Mouse (Mus musculus) left cerebral cortex, postnatal 10 days (tissue): ENCODE measurements around the gene Rraga. TPM values are rescaled to one million over a fixed set of nuclear protein-coding genes. Genes with fewer than 3 reads are reported as not detected.
"Not testable (repeated sequence)": the region's sequence is repeated elsewhere in the genome, so short reads cannot be mapped to it uniquely, and the experiment has no call there.

Experiments
- DNase-seq, 2 experiments: peaks; one replicate each; pipeline ENCODE4 v3.0.0; 2021 to 2022; ENCODE audit warnings: low spot score in 2 of 2, mixed read lengths in 1 of 2; ENCODE audit errors: extremely low spot score in 1 of 2
- intact Hi-C: fragments of 180-260 bp; cut with DNase I; formaldehyde crosslinking; loops from one replicate; pipeline ENCODE4 v1.15.1; 2025
- total RNA-seq, 2 experiments: library from RNA; stranded (reverse); gene quantifications; 2 replicates each; pipeline ENCODE4 v1.2.3; 2021

Gene Rraga
- total RNA-seq, 2 experiments from 2014 or later: 152 to 158 TPM

DNA sequence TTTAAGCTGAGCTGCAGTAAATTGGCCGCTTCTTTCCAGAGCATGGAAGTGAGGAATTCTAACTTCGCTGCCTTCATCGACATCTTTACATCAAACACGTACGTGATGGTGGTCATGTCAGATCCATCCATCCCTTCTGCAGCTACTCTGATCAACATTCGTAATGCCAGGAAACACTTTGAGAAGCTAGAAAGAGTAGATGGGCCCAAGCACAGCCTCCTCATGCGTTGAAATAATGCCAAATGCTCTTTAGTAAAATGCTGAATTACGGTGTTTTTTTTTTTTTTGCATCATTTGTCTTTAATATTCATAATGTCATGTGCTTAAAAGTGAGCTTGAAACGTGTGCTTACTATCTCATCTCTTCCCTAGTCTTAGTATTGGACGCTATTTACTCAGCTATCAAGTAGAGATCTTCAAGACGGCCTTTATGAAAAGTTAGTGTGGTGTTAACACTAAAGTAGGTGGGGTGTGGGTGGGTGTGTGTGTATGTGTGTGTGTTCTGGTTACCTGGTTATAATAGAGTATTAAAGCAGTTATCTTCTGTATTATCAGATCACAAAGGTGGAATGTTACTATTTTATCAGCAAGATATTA lies 1.3 kb downstream of the Rraga start:
- intact Hi-C loops: loop anchor here (5.0 kb wide), 2 partner anchors 36 to 121 kb away; partner anchors contain the start of gene Haus6
- DNase-seq: no peak

DNA sequence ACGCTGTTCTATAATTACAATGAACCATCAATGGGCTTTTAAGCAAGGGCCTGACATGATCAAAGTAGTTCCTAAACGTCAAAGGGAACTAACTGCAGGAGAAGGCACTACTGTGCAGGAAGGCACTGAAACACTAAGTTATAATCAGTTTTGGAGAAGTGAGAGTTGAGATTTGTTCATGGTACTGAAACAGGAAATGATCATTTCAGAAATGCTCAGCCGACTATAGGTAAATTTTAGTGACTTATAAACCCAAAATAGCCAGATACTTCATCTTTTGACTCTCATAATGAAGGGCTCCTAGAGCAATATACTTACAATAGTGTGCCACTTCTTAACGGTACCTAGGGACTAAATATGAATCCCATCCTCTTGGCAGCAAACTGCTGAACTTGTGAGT lies 4.6 kb downstream of the Rraga start:
- intact Hi-C loops: no loop called here

GRCm38 (mm10) chr4:86580591-86580990 lies 5.1 kb downstream of the Rraga start:
- no peak for DNase-seq
- intact Hi-C loops: no loop called here

More for the DNA sequence above, 4.6 kb downstream of the Rraga start:
- DNase-seq: no peak

- intact Hi-C loops: no loop called here
- no peak for DNase-seq
Measured at GRCm38 (mm10) chr4:86588236-86588635, 12.8 kb downstream of the Rraga start.

DNA sequence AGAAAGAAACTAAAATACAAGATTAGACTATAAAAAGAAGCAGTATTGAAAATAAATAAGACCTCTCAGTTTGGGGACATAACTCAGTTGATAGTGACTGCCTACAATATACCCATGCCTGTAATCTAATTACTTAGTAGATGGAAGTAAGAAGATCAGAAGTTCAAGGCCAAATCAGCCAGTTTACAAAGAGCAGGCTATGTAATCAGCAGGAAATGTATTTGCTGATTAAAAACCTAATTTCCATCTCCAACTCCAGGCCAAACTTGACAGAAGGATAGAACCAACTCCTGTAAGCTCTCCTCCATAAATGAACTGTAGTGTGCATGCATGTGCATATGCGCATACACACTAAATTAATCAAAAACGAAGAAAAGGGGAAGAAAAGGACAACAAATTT lies 15.8 kb downstream of the Rraga start:
- no peak for DNase-seq
- intact Hi-C loops: no loop called here

DNA sequence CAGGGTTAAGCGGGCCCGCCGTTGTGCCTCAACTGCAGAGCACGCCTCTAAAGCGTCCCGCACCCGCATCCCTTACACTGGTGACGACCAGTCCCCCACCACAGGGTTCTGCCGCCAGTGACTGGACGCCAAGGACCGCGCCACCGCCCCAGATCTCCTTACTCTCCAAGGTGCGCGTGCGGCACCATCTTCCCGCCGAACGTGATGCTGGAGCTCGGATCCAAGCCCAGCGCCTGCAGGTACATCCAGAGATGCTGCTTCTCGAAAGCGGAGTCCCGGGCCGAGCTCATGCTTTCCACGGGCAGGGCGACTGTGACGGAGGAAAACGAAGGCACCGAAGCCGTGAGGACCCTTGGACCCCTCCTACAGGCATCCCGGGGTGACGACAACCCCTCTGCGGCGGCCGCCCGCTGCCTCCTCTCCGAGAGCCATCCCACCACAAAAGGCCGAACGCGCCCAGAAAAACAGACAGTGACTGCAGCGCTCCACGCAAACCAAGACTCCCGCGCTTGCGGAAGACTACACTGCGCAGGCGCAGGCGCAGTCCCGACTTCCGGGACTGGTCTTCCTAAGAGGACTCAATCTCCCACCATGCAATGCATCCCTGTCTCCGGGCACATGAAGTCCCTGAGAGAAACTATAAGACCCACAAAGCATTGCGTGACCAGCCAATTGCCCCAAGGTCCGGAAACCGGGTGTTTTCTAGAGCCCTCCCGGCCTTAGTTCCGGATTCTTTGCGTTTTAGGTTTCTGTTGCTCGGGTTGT lies 36.2 kb downstream of the Rraga start, which contains the start of gene Haus6:
Gene Haus6, minus strand, starts transcription at position 532 of the 765 bp plus-strand sequence.
- DNase-seq: peak; percentile 93 to 94
- intact Hi-C loops: loop anchor here (5.0 kb wide), 1 partner anchor 34 kb away; the partner anchor contains the start of gene Rraga

DNA sequence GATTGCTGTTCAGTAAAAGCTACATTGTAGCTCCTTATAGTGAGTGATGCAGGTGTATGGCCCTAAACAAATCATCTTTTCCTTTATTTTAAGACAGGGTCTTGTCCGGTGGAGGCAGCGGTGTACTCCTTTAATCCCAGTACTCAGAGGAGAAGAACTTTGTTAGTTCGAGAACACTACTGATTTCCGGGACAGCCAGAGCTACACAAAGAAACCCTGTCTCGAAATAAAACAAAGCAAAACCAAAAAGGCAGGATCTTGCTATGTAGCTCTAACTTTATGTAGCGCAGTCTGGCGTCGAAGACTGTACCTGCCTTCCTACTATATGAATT lies 36.8 kb downstream of the Rraga start:
- intact Hi-C loops: loop anchor here (5.0 kb wide), 1 partner anchor 35 kb away; the partner anchor contains the start of gene Rraga
- DNase-seq: no peak

DNA sequence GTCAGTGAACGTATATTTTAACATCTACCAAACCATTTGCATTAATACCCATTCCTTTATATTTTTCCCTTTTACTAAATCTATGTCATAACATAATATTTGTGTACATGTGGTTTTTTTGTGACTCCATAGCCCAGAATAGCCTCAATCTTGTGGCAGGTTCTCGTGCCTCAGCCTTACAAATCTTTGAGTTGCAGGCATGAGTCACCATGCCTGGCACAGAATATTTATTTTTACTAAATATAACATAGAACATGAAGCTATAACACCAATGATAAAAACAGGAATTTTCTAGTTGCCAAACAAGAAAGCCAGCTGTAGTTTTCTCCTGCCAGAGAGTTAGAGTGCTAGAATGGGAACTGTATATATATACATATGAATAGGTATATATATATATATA lies 45.0 kb downstream of the Rraga start:
- DNase-seq: no peak
- intact Hi-C loops: no loop called here

- intact Hi-C loops: no loop called here
- no peak for DNase-seq
Measured at GRCm38 (mm10) chr4:86622116-86622515, 46.6 kb downstream of the Rraga start.

GRCm38 (mm10) chr4:86622532-86622931 lies 47.1 kb downstream of the Rraga start:
- DNase-seq, intact Hi-C loops: not testable (repeated sequence)

DNA sequence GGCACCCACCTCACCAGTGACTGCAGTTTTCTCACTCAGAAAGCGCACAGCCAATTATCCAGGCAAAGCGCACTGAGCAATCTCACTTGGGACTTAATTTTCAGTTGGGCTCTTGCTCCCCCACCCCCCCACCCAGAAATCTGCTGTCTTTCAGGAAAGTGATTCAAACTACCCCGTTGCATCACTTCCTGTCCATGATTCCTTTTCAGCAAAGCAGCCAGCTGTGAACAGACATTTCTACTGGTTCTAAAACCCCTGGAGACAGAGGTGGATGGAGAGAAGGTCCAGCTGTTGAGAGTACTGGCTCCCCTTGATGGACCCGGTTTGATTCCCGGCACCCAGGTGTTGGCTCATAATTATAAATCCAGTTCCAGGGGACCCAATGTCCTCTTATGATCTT lies 50.0 kb downstream of the Rraga start:
- intact Hi-C loops: loop anchor here (5.0 kb wide), 1 partner anchor 72 kb away; no protein-coding TSS in a partner anchor
- no peak for DNase-seq

GRCm38 (mm10) chr4:86626496-86626895 lies 51.0 kb downstream of the Rraga start:
- intact Hi-C loops: loop anchor here (5.0 kb wide), 1 partner anchor 71 kb away; no protein-coding TSS in a partner anchor

More at GRCm38 (mm10) chr4:86626496-86626895, 51.0 kb downstream of the Rraga start:
- DNase-seq: not testable (repeated sequence)

Other genes with a start within 250 kb of the Rraga start
- gene Saxo1, start 17.3 kb upstream of the Rraga start, total RNA-seq: under 1 TPM in 1 of 2 experiments, not detected in 1; 0.45 TPM
- gene Haus6, start 36.4 kb downstream of the Rraga start, total RNA-seq: 1 to 10 TPM; 8.3 TPM
- 10 to 100 TPM; 14.5 to 17.3 TPM for gene Plin2, start 94.4 kb downstream of the Rraga start, total RNA-seq
- 10 to 100 TPM; 10.4 to 15.5 TPM for gene Dennd4c, start 172.9 kb downstream of the Rraga start, total RNA-seq